Mouse (Mus musculus): ENCODE data around the gene App. TPM values are rescaled to one million over a fixed set of nuclear protein-coding genes. Genes with fewer than 3 reads are reported as not detected.

App gene
- polyA plus RNA-seq, 1 experiment from 2014 or later = 180 TPM

DNA sequence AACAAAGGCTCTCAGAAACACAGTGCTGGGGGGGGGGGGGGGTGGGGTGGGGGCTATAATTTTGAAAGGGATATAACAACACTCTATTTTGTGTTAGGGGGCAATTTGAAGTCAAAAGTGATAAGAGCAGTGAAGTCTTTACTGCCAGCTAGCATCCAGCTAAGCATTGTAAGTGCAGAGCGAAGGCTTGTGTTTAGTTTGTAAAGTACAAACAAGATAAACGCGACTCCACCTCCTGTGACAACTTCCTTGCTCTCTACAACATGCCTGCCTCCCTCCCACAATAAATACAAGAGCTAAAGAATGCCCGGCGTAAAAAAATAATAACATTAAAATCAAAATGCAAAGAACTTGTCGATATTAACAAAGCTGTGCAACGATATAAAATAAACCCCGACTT is 40.5 kb downstream of the App start:
- WGBS = 77% methylated on average over 8 of the region's 8 CpGs
- Histone ChIP-seq H3K4me3 (no peak overlapping the region), H3K4me1 (peaks cover 53% of the 10 kb centered on the region), H3K27me3 (no peaks in the 10 kb centered on the region), H3K9ac (no peak overlapping the region), H3K27ac (no peak overlapping the region), H3K9me3 (no peaks in the 10 kb centered on the region), H3K36me3 (0 out of 2 replicates have a peak, but pooled peaks cover 4% of the 10 kb centered on the region), H3K4me2 (replicated peaks) (no peak overlapping the region)
- ATAC-seq (ENCODE audit: low FRiP score, low read depth) = no peak

DNA sequence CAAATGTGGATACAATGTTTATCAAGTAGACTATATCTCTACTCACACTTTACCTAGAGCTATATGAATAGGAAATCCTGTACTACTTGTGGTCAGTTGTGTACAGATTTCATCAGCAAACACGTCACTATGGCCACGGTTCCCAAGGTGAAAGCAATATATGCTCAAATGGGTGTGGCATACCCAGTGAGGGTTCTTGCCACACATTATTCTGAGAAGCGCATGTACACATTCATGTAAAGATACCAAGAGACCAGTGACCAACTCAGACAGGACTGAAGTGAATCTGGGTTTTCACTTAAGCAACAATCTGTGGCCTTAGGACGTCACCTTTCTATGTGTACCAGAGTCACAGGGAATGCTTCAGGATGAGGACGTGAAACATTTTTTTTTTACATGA is 41.4 kb downstream of the App start:
- Histone ChIP-seq H3K4me2 (replicated peaks) (no peak overlapping the region), H3K9me3 (no peaks in the 10 kb centered on the region), H3K27ac (no peak overlapping the region), H3K9ac (no peak overlapping the region), H3K4me3 (no peak overlapping the region), H3K36me3 (0 out of 2 replicates have a peak, but pooled peaks cover under 1% of the 10 kb centered on the region), H3K27me3 (no peaks in the 10 kb centered on the region), H3K4me1 (peaks cover 62% of the 10 kb centered on the region)
- WGBS = 84% methylated on average over 5 of the region's 5 CpGs
- no peak for ATAC-seq (ENCODE audit: low FRiP score, low read depth)

DNA sequence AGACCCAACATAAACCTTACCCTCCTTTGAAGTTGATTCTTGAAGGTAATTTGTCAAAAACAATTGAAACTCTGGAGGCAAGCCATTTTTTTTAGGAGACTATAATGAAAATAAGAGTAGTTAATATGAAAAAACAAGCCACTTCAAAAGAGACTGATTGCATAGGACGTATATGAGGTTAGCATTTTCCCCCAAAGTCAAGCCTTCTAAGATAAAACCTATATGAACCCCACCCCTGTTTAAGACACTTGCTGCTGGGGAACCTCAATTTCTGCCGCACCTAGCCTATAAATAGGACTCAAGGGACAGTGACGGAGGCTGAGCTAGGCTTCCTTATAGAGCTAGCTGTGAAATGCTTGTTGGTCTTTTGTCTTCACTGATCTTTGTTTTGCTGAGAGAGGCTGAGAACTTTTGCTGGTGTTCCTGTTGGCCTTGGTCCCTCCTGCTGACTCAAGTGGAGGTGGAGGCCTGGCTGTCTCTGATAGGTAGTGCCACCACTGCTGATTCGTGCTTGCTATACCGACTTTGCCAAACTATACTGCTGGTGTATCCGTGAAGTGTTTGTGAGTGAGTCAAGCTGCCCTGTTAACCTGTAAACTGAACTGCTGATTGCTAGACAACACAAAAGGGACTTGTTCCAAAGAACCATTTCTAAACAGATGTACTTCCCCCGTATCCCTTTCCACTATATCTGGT is 42.6 kb downstream of the App start:
- Histone ChIP-seq H3K9me3 (no peaks in the 10 kb centered on the region), H3K9ac (no peak overlapping the region), H3K4me2 (replicated peaks) (no peak overlapping the region), H3K4me3 (no peak overlapping the region), H3K4me1 (peaks cover 71% of the 10 kb centered on the region), H3K27me3 (no peaks in the 10 kb centered on the region), H3K36me3 (no peaks in the 10 kb centered on the region), H3K27ac (no peak overlapping the region)
- 74% methylated on average over 7 of the region's 7 CpGs for WGBS
- ATAC-seq (ENCODE audit: low FRiP score, low read depth) = no peak

DNA sequence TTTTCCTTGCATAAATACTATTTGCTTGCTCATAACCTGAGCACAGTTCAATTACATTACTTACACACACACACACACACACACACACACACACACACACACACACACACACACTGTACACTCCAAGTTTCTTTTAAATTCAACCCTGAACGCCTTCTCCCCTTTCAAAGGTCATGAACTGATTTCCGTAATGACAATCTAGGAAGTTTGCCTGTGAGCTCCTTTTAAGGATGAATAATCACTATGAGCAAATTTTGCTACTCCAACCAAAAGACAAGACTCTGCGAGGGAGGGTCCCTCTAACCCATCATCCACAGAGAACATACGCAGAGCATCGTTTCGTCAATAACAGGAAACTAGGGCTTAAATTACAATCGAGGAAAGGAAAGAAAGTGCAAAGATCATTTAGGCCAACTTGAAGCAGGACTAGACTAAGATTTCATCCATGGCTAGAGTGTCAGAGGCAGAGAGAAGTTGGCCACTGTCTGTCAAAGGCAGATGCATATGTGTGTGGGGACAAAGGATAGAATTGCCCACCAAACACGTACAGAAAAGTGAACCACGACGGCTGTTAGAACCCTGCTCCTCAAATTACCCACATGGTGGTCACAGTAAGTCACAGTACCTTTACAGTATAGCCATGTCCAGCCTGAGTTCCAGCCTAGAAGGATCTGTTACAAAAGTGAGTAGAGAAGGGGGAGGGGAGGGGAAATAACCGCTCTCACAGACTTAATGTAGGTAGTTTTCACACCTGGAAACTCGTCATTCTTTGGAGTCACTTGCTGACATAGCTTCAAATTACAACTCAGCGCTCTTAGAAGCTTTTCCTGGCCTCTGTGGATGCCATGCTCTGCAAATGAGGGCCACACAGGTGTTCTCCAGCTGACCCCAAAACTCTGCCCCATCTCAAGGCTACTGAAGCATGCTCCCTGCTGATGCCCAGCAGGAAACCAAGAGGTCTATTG is 44.6 kb downstream of the App start:
- Histone ChIP-seq H3K4me3 (no peak overlapping the region), H3K36me3 (no peaks in the 10 kb centered on the region), H3K27ac (peak overlapping the region; percentile 91), H3K27me3 (no peaks in the 10 kb centered on the region), H3K4me2 (replicated peaks) (peak overlapping the region; percentile 38), H3K9me3 (peaks cover 4% of the 10 kb centered on the region; the same call in 1 of the 2 replicates), H3K4me1 (peaks cover 65% of the 10 kb centered on the region), H3K9ac (no peak overlapping the region)
- peak; percentile 45; the same call in 1 of the 2 replicates for ATAC-seq (ENCODE audit: low FRiP score, low read depth)
- 6% methylated on average over 13 of the region's 13 CpGs for WGBS

DNA sequence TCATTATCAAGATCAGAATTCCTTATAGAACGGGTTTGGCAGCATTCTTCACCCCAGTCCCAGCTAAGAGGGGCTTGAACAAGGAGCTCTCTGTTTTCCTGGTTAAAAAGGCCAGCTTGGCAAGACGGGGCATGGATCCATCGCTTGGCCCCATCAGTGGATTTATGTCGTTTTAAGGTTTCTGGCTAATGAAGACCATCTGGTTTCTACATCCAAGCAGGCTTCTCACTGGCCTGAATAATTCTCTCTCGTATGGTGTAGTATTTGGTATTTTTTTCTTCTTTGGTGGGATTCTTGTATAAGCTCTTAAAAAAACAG is 45.3 kb downstream of the App start:
- peaks cover 58% of the 10 kb centered on the region for H3K4me1 ChIP-seq
- H3K27me3 ChIP-seq = no peaks in the 10 kb centered on the region
- 7% methylated on average over 5 of the region's 5 CpGs for WGBS
- ATAC-seq (ENCODE audit: low FRiP score, low read depth) = peak; percentile 83
- H3K4me2 ChIP-seq (replicated peaks) = peak overlapping the region; percentile 38
- no peaks in the 10 kb centered on the region for H3K36me3 ChIP-seq
- H3K9me3 ChIP-seq = peaks cover 4% of the 10 kb centered on the region; the same call in 1 of the 2 replicates
- H3K27ac ChIP-seq = peak overlapping the region; percentile 91
- no peak overlapping the region for H3K4me3 ChIP-seq
- H3K9ac ChIP-seq = no peak overlapping the region

DNA sequence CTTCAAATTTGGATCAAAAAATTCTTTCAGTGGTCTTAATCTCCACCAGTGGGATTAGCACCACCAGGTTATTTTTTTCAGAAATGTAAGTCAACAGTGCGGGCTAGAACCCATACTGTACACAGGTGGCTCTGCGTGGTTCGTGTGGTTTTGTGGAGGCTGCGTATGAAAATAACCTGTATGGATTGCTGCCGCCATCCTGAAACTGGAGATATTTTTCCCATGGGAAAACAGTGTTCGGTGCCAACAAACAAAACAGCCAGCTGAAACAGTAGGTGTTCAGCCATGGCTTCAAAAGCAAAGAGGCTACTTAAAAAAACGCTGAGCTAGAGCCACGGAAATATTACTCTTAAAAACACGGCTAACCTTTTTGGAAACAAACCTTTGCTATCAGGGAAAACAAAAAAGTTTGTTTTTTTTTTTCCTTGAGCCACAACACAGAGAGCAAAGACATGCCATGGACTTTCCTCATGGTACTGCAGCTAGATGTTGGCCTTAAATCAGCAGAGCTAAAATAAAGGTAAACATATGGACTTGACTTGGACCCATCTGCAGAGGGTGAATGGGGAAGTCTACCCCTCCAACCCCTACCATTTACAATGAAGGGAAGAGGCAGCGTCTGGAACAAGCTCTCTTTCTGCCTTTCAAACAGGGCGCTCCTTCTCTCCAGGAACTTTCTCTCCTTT is 45.8 kb downstream of the App start:
- WGBS = 44% methylated on average over 11 of the region's 11 CpGs
- Histone ChIP-seq H3K27me3 (no peaks in the 10 kb centered on the region), H3K4me3 (no peak overlapping the region), H3K9me3 (peaks cover 4% of the 10 kb centered on the region; the same call in 1 of the 2 replicates), H3K4me1 (peaks cover 53% of the 10 kb centered on the region), H3K4me2 (replicated peaks) (peak overlapping the region; percentile 38), H3K36me3 (no peaks in the 10 kb centered on the region), H3K27ac (peak overlapping the region; percentile 91), H3K9ac (no peak overlapping the region)
- ATAC-seq (ENCODE audit: low FRiP score, low read depth) = no peak; the same call in 1 of the 2 replicates

DNA sequence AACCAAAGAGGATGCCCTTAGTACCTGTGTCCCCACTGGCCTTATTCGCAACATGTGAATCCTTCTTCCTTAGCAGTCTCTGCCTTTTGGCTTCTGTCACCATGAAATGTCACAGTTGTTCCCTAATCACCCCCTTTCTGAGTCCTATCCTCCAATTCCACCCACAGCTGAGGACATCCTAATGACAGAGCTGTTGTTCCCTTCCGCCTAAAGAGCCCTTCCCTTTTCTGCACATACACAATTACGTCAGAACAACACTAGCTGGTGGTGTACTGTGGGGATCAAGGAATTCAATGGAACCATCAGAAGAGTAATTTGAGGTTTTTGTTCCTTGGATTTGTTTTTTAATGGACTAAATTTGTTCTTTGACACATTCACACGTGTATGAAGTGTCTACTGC is 48.9 kb downstream of the App start:
- no peaks in the 10 kb centered on the region for H3K27me3 ChIP-seq
- H3K4me1 ChIP-seq = peaks cover 37% of the 10 kb centered on the region
- WGBS = 92% methylated on average over 4 of the region's 4 CpGs
- no peak overlapping the region for H3K4me3 ChIP-seq
- H3K9ac ChIP-seq = no peak overlapping the region
- no peak for ATAC-seq (ENCODE audit: low FRiP score, low read depth)
- peaks cover 2% of the 10 kb centered on the region; the same call in 1 of the 2 replicates for H3K36me3 ChIP-seq
- no peak overlapping the region for H3K4me2 ChIP-seq (replicated peaks)
- peaks cover 4% of the 10 kb centered on the region; the same call in 1 of the 2 replicates for H3K9me3 ChIP-seq
- H3K27ac ChIP-seq = no peak overlapping the region

DNA sequence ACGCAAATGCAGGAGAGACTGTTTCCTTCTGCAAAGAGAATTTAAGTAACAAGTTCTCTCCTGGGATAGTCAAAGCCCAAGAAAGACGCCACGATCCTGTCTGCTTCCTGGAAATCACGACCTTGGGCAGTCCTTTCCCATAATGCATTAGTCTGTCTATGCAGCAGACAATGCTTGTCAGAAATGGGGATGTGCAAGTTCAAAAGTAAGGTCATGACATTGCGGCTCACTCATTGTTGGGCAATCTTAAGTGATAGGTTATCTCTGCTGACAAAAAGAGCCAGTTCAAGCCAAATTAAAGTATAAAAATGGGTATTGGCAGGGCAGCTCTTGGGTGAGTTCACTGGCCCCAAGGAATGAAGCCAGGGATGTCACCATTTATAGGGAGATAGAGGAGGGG is 51.6 kb downstream of the App start:
- H3K4me1 ChIP-seq = peaks cover 14% of the 10 kb centered on the region
- WGBS = 80% methylated on average over 5 of the region's 5 CpGs
- H3K4me2 ChIP-seq (replicated peaks) = no peak overlapping the region
- H3K4me3 ChIP-seq = no peak overlapping the region
- peaks cover 4% of the 10 kb centered on the region; the same call in 1 of the 2 replicates for H3K9me3 ChIP-seq
- H3K27ac ChIP-seq = no peak overlapping the region
- no peaks in the 10 kb centered on the region for H3K27me3 ChIP-seq
- peaks cover 18% of the 10 kb centered on the region for H3K36me3 ChIP-seq
- no peak for ATAC-seq (ENCODE audit: low FRiP score, low read depth)
- no peak overlapping the region for H3K9ac ChIP-seq

DNA sequence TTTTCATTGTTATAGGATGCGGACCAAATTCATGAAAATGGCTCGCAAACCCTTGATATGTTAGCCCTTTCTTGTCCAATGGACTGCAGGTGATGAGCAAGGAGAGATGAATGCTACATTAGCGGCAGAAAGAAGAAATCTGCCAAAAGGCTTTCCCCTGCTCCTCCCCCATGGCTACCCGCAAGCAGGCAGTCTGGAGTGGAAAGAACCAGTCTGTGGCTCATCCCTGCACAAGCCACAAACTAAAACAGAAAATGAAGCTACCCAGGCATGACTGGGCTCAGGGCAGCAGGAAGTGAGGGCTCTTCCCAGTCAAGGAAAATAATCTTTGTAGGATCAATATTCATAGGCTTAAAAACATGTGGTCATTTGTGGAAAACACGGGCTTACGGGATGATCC is 54.6 kb downstream of the App start:
- no peak for ATAC-seq (ENCODE audit: low FRiP score, low read depth)
- no peaks in the 10 kb centered on the region for H3K9me3 ChIP-seq
- no peak overlapping the region for H3K4me3 ChIP-seq
- H3K4me2 ChIP-seq (replicated peaks) = no peak overlapping the region
- H3K4me1 ChIP-seq = peaks cover 5% of the 10 kb centered on the region; the same call in 1 of the 2 replicates
- H3K27ac ChIP-seq = no peak overlapping the region
- H3K36me3 ChIP-seq = peaks cover 23% of the 10 kb centered on the region
- no peak overlapping the region for H3K9ac ChIP-seq
- H3K27me3 ChIP-seq = no peaks in the 10 kb centered on the region
- WGBS = 96% methylated on average over 6 of the region's 6 CpGs

DNA sequence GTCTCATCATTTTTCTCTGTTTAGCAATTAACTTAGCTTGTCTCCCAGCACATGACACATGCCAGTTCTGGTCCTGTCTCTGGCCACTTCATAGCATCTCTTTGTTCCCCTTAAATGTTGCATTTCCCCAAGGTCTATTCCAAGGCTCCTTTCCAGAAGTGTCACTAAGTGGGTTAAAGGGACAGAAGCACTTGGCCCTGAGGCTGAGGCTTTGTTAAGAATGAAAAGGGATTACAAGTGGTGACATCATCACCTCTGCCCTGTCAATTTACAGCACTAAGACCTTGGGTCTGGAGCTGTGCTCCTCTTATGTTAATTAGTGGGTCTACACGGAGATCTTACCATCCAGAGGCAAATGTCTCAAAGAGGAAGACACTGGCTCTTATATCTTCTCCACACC is 56.0 kb downstream of the App start:
- ATAC-seq (ENCODE audit: low FRiP score, low read depth) = no peak
- 53% methylated on average over 1 of the region's 1 CpGs for WGBS

DNA sequence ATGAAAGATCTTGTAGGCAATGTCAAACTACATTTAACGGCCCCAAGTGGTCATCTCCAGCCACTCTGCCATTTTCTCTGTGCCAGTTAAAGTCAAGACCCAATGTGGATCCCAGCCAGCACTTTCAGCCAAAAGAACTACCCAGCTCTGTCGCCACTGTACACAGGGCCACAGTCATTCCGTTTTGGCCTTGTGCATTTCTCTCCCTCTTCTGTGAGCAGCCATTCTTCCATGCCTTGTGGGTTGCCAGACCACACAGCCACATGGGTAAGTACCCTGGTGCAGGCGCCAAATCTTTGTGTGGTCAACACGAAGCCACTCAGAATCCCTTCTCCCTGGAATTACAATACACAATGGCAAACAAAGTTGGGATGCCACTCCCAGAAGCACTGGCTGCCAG is 57.7 kb downstream of the App start:
- no peak overlapping the region for H3K27ac ChIP-seq
- H3K36me3 ChIP-seq = peaks cover 23% of the 10 kb centered on the region
- WGBS = 87% methylated on average over 5 of the region's 5 CpGs
- H3K4me2 ChIP-seq (replicated peaks) = no peak overlapping the region
- H3K4me3 ChIP-seq = no peak overlapping the region
- H3K27me3 ChIP-seq = no peaks in the 10 kb centered on the region
- no peak for ATAC-seq (ENCODE audit: low FRiP score, low read depth)
- no peaks in the 10 kb centered on the region for H3K9me3 ChIP-seq
- H3K4me1 ChIP-seq = peaks cover 11% of the 10 kb centered on the region
- no peak overlapping the region for H3K9ac ChIP-seq

More for the DNA sequence above, 56.0 kb downstream of the App start:
- H3K4me3 ChIP-seq = no peak overlapping the region
- no peak overlapping the region for H3K27ac ChIP-seq
- H3K4me1 ChIP-seq = peaks cover 5% of the 10 kb centered on the region; the same call in 1 of the 2 replicates
- H3K27me3 ChIP-seq = no peaks in the 10 kb centered on the region
- peaks cover 23% of the 10 kb centered on the region for H3K36me3 ChIP-seq
- no peak overlapping the region for H3K9ac ChIP-seq
- no peak overlapping the region for H3K4me2 ChIP-seq (replicated peaks)
- H3K9me3 ChIP-seq = no peaks in the 10 kb centered on the region

DNA sequence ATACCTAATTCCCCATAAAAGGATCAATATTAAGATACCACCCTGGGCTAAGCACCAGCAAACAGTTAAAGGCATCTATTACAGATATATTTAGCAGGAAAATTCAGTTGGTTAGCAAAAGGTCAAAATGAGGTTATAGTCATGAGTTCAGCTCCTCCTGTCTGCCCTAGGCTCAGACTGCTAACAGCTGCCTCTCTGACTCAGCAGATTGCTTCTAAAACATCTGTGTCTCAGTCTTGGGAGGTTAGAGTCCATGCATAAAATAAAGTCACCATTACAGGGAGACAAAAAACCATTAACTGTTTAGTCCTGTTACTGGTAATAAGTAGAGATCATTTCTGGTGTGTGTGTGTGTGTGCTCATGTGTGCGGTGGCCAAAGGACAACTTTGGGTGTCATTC is 58.8 kb downstream of the App start:
- H3K27me3 ChIP-seq = no peaks in the 10 kb centered on the region
- no peak for ATAC-seq (ENCODE audit: low FRiP score, low read depth)
- peaks cover 20% of the 10 kb centered on the region for H3K4me1 ChIP-seq
- H3K9me3 ChIP-seq = no peaks in the 10 kb centered on the region
- H3K36me3 ChIP-seq = peaks cover 23% of the 10 kb centered on the region
- no peak overlapping the region for H3K9ac ChIP-seq
- no peak overlapping the region for H3K4me3 ChIP-seq
- no peak overlapping the region for H3K27ac ChIP-seq
- 97% methylated on average over 1 of the region's 1 CpGs for WGBS
- no peak overlapping the region for H3K4me2 ChIP-seq (replicated peaks)
